Mouse (Mus musculus) kidney, embryonic 16.5 days (tissue): Measurements from ENCODE around the gene Map4k2. TPM values are rescaled to one million over a fixed set of nuclear protein-coding genes. Genes with fewer than 3 reads are reported as not detected.

Source experiments
- ATAC-seq: fragments of 200-750 bp; cut with Nextera tagmentation; 2 replicates; pipeline ENCODE4 v1.8.0; 2017; ENCODE audit warnings: moderate TSS enrichment; ENCODE audit not compliant: low FRiP score, low TSS enrichment
- H3K27ac ChIP-seq: fragments of 300-500 bp; sonication (generic); 2 replicates; pipeline ENCODE4 v1.5.1; 2014; ENCODE audit warnings: low read length
- H3K27me3 ChIP-seq: fragments of 300-500 bp; sonication (generic); 2 replicates; pipeline ENCODE4 v1.6.1; 2014; ENCODE audit warnings: low read length, control low read depth, mixed read lengths; ENCODE audit not compliant: insufficient read depth
- H3K36me3 ChIP-seq: fragments of 300-500 bp; sonication (generic); 2 replicates; pipeline ENCODE4 v1.6.1; 2014; ENCODE audit warnings: low read length, control low read depth, mixed read lengths; ENCODE audit not compliant: insufficient read depth
- H3K4me1 ChIP-seq: fragments of 300-500 bp; sonication (generic); 2 replicates; pipeline ENCODE4 v1.6.1; 2014; ENCODE audit warnings: low read length, control low read depth, mixed read lengths; ENCODE audit not compliant: insufficient read depth
- H3K4me2 ChIP-seq: fragments of 300-500 bp; sonication (generic); replicated peaks from 2 replicates; pipeline ENCODE4 v1.6.1; 2014; ENCODE audit warnings: low read depth, low read length
- H3K4me3 ChIP-seq: fragments of 300-500 bp; sonication (generic); 2 replicates; pipeline ENCODE4 v1.5.1; 2014; ENCODE audit warnings: mild to moderate bottlenecking, low read length
- H3K9ac ChIP-seq: fragments of 300-500 bp; sonication (generic); replicated peaks from 2 replicates; pipeline ENCODE4 v1.6.1; 2014; ENCODE audit warnings: low read length
- H3K9me3 ChIP-seq: fragments of 300-500 bp; sonication (generic); 2 replicates; pipeline ENCODE4 v1.6.1; 2016; ENCODE audit warnings: low read length, control low read depth
- WGBS: fragments of 180-500 bp; shearing (Covaris S2); extraction: QIAGEN DNeasy Blood & Tissue Kit; methylation state at CpG from one replicate; pipeline ENCODE4 v1.1.7; 2014; 5-methylcytosine and 5-hydroxymethylcytosine counted together
- polyA plus RNA-seq: library from polyadenylated mRNA; unstranded; fragments of >200 nt; fragmentation: Nextera tagmentation; extraction: Ambion mirVana; gene quantifications from 2 replicates; pipeline ENCODE4 v1.2.1, GENCODE M21; 2015

Gene Map4k2
- polyA plus RNA-seq, 1 experiment from 2014 or later, result 25.9 TPM

DNA sequence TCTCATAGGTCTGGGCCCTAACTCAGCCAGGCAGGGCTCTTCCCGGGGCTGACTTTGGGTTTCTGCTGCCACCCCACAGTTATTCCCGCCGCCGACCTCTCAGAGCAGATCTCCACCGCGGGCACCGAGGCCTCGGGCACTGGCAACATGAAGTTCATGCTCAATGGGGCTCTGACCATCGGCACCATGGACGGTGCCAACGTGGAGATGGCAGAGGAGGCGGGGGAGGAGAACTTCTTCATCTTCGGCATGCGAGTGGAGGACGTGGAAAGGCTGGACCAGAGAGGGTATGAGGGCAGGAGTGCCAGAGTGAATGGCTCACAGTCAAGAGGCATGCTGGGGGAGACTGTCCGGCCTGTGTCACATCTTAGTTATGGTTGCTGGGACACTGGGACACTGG lies 52.7 kb downstream of the Map4k2 start:
- H3K27ac ChIP-seq, result no peak overlapping the region
- ATAC-seq, result no peak
- no peak overlapping the region for H3K9ac ChIP-seq
- H3K27me3 ChIP-seq, result no peaks in the 10 kb centered on the region
- no peak overlapping the region for H3K4me3 ChIP-seq
- WGBS, result 86% methylated on average over 16 of the region's 16 CpGs
- H3K9me3 ChIP-seq, result no peaks in the 10 kb centered on the region
- H3K36me3 ChIP-seq, result no peaks in the 10 kb centered on the region
- H3K4me1 ChIP-seq, result peaks cover 26% of the 10 kb centered on the region
- no peak overlapping the region for H3K4me2 ChIP-seq

DNA sequence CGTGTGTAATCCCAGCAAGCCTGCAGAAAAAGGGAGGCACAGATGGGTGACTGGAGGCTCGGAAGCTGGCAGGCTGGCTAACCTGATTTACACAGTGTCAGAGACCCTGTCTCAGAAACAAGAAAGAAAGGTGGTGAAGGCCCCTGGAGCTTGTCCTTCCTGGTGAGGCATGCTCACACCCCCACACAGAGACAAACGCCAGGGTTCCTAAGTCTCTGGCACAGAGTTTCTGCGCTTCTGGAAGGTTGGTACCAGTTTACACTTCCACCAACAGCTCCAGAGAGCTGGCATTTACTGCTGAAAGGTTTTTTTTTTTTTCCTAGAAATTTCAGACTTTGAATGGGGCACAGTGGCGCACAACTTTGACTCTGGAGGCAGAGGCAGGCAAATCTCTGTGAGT lies 55.3 kb downstream of the Map4k2 start:
- 0 out of 2 replicates have a peak, but pooled peaks cover 3% of the 10 kb centered on the region for H3K27me3 ChIP-seq
- H3K27ac ChIP-seq, result no peak overlapping the region
- no peak for ATAC-seq
- no peak overlapping the region for H3K4me2 ChIP-seq
- H3K9me3 ChIP-seq, result no peaks in the 10 kb centered on the region
- WGBS, result 65% methylated on average over 5 of the region's 5 CpGs
- H3K36me3 ChIP-seq, result no peaks in the 10 kb centered on the region
- H3K4me1 ChIP-seq, result peaks cover 35% of the 10 kb centered on the region
- H3K9ac ChIP-seq, result no peak overlapping the region
- H3K4me3 ChIP-seq, result no peak overlapping the region

- ATAC-seq, result no peak
- H3K36me3 ChIP-seq, result no peaks in the 10 kb centered on the region
- no peak overlapping the region for H3K4me2 ChIP-seq
- no peaks in the 10 kb centered on the region for H3K9me3 ChIP-seq
- 0 out of 2 replicates have a peak, but pooled peaks cover 4% of the 10 kb centered on the region for H3K27me3 ChIP-seq
- no peak overlapping the region for H3K4me3 ChIP-seq
- H3K4me1 ChIP-seq, result peaks cover 47% of the 10 kb centered on the region
- no peak overlapping the region for H3K9ac ChIP-seq
- H3K27ac ChIP-seq, result no peak overlapping the region
- WGBS, result 79% methylated on average over 22 of the region's 22 CpGs
Observed at GRCm38 (mm10) chr19:6397582-6398249, 56.8 kb downstream of the Map4k2 start.

DNA sequence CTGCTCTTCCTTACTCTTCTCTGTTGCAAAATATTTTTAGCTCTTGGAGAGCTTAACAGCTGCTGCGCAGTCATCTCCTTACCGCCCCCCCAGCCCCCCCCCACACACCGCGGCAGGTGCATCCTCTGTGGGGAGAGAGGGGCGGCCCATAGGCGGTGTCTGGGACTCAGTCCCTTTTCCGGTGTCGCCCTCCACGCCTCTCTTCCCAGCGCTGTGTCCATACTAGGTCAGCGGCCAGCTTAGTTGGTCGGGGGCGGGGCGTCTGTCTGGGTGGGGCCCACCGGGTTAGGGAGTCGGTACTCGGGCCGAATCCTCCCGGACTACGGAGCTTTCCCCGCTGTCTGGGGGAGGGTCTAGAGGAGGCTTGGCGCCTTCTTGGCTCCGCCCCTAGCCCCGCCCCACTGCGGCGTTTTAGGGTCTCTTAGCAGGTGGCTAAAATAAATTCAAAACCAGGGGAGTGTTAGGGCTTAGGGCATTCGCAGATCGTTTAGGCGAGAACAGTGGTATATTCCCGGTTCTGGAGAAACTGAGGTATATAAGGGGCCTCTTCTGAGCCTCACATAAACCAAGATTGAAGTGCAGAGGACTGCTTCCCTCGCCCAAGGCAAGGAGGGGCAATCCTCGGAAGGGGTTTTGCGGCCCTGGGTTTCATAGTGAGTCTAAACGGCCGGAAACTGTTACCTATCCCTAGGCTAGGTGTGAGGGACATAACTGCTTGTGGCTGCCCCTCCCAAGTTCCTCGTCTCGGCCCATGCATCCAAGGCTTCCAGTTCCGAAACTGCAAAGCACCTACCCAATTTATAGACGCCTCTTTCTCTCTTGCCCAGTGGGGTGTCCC lies 57.7 kb downstream of the Map4k2 start:
- peaks cover 47% of the 10 kb centered on the region for H3K4me1 ChIP-seq

GRCm38 (mm10) chr19:6399285-6400095 lies 58.6 kb downstream of the Map4k2 start, which contains the start of gene Rasgrp2:
TSS of gene Rasgrp2 (plus strand) at chr19:6399340.
- Histone ChIP-seq H3K9me3 (no peaks in the 10 kb centered on the region), H3K4me1 (peaks cover 47% of the 10 kb centered on the region), H3K9ac (peak within 1 kb of the TSS; percentile 76), H3K36me3 (no peaks in the 10 kb centered on the region), H3K4me3 (peak within 1 kb of the TSS; percentile 69), H3K4me2 (peak within 1 kb of the TSS; percentile 99), H3K27ac (peak within 1 kb of the TSS; percentile 72), H3K27me3 (0 out of 2 replicates have a peak, but pooled peaks cover 7% of the 10 kb centered on the region)
- under 1% methylated on average over 57 of the region's 87 CpGs for WGBS
- 0 out of 2 replicates have a peak, but pooled peaks have one; percentile 9 for ATAC-seq

More for the DNA sequence above, 57.7 kb downstream of the Map4k2 start:
- Histone ChIP-seq H3K36me3 (no peaks in the 10 kb centered on the region), H3K4me3 (peak overlapping the region; percentile 69), H3K9ac (peak overlapping the region; percentile 76), H3K27ac (peak overlapping the region; percentile 72; the same call in 1 of the 2 replicates), H3K4me2 (peak overlapping the region; percentile 99), H3K9me3 (no peaks in the 10 kb centered on the region), H3K27me3 (0 out of 2 replicates have a peak, but pooled peaks cover 7% of the 10 kb centered on the region)
- ATAC-seq, result peak; percentile 54
- under 1% methylated on average over 39 of the region's 39 CpGs for WGBS

GRCm38 (mm10) chr19:6400096-6401086 lies 59.5 kb downstream of the Map4k2 start:
- Histone ChIP-seq H3K9ac (peak overlapping the region; percentile 76), H3K4me3 (peak overlapping the region; percentile 69), H3K4me2 (peak overlapping the region; percentile 99), H3K27me3 (0 out of 2 replicates have a peak, but pooled peaks cover 7% of the 10 kb centered on the region), H3K9me3 (no peaks in the 10 kb centered on the region), H3K27ac (peak overlapping the region; percentile 72), H3K4me1 (peaks cover 47% of the 10 kb centered on the region), H3K36me3 (no peaks in the 10 kb centered on the region)
- peak; percentile 27 for ATAC-seq
- WGBS, result 1% methylated on average over 29 of the region's 29 CpGs

GRCm38 (mm10) chr19:6401131-6401815 lies 60.3 kb downstream of the Map4k2 start:
- H3K4me3 ChIP-seq, result peak overlapping the region; percentile 69
- H3K9ac ChIP-seq, result peak overlapping the region; percentile 64
- WGBS, result under 1% methylated on average over 29 of the region's 32 CpGs
- peaks cover 47% of the 10 kb centered on the region for H3K4me1 ChIP-seq
- ATAC-seq, result peak; percentile 47
- peak overlapping the region; percentile 99 for H3K4me2 ChIP-seq
- H3K36me3 ChIP-seq, result no peaks in the 10 kb centered on the region
- H3K27ac ChIP-seq, result peak overlapping the region; percentile 67; the same call in 1 of the 2 replicates
- 0 out of 2 replicates have a peak, but pooled peaks cover 7% of the 10 kb centered on the region for H3K27me3 ChIP-seq
- no peaks in the 10 kb centered on the region for H3K9me3 ChIP-seq

DNA sequence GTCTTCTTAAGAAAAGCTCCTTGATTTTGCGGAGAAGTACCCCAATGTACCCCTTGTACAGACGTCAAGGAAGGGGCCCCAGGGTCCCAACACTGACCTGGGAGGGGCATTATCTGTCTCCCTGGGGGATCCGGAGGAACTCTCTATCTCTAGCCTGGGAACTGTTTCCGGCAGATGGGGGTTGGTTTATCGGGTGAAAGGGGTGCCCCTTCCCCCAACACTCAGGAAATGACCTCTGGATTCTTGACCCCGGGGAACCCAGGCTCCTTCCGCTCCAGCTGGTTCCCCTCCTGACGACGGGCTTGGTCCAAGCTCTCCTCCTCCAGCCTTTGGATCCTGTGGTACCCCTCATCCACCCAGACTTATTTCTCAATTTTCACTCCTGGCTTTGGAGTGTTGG lies 61.0 kb downstream of the Map4k2 start:
- H3K9ac ChIP-seq, result peak overlapping the region; percentile 64
- H3K4me3 ChIP-seq, result peak overlapping the region; percentile 69
- H3K27me3 ChIP-seq, result 0 out of 2 replicates have a peak, but pooled peaks cover 7% of the 10 kb centered on the region
- 6% methylated on average over 9 of the region's 9 CpGs for WGBS
- no peaks in the 10 kb centered on the region for H3K36me3 ChIP-seq
- peak overlapping the region; percentile 67; the same call in 1 of the 2 replicates for H3K27ac ChIP-seq
- H3K4me1 ChIP-seq, result peaks cover 47% of the 10 kb centered on the region
- peak overlapping the region; percentile 99 for H3K4me2 ChIP-seq
- peak; percentile 7; the same call in 1 of the 2 replicates for ATAC-seq
- H3K9me3 ChIP-seq, result no peaks in the 10 kb centered on the region
